Mouse (Mus musculus): ENCODE results near the gene Dusp3. TPM values are rescaled to one million over a fixed set of nuclear protein-coding genes. Genes with fewer than 3 reads are reported as not detected.

Dusp3 gene
- total RNA-seq, 2 experiments from 2014 or later, result 145 to 170 TPM

DNA sequence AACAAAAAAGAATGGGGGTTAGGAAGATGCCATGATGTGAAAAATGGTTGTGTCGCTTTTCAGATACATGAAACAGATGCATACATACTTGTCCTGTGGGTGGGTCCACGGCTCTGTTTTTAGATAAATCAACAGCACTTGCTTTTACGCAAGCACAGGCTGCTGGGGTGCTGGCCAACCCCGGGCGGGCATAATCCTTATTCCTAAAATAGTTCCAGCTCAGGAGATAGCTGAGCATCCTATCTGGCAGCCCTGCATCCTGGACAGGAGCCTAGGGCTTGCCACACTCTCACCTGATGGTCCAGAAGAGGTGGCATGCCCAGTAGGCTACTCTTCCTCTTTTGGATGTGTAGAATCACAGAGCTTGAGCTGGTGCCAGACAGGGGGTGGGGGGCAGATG is 36.8 kb downstream of the Dusp3 start:
- DNase-seq, result no peak
- intact Hi-C loops (cut with DNase I), result no loop called here

DNA sequence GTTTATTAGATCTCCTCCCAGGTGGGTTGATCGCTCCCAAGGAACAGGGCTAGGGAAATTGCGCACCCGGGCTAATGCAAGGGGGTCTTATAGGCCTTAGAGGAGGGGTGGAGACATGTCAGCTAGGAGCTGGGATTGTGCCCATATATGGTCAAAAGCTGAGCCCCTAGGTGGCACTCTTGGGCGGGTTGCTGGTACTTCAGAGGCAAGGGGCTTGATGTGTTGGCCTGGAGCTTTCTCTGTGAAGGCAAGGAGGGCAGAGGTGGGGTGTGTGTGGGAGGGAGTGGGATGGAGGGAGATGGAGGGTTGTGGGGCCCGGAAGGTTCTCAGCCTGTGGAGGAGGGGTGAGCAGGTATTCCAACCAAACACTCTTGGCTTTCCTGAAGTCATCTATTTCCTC is 40.3 kb downstream of the Dusp3 start:
- intact Hi-C loops (cut with DNase I), result no loop called here
- DNase-seq, result no peak

DNA sequence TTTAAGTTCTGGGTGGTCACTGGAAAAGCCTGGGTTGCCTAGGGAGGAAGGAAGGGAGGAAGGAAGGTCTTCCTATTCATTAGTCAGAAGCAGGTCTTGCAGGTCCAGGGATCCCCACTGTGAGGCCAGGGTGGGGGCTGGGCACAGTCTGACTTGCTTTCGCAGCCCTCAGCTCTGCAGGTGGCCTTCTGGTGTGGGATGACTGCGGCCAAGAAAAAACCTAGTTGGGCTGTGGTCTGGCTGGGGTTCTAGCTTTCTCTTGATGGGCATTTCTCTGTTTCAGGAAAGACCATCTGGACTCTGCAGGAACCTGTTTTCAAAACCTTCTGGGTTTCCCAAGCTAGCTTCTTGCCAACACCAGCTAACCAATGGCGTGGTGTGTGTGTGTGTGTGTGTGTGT is 43.8 kb downstream of the Dusp3 start:
- intact Hi-C loops (cut with DNase I), result no loop called here

DNA sequence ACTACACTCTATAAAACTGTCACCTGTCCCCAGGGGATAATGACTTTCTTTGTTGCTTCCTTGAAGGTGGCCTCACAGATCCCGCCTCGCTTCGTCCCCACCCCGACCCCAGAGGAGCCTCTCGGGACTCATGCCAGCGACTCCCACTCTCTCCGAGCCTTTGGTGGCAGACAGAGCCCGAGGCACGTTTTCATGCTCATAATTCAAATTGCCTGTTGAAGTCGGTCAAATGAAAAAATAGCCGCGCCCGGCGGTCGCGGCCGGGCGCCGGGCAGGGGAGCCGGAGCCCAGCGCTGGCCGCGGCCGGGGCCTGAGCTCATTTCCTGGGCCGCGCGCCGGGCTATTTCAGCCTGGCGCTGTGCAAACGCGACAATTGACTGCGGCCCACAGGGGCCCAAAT is 49.7 kb downstream of the Dusp3 start:
- intact Hi-C loops (cut with DNase I), result no loop called here
- peak; percentile 36 to 60 for DNase-seq

More for the DNA sequence above, 43.8 kb downstream of the Dusp3 start:
- DNase-seq, result no peak

DNA sequence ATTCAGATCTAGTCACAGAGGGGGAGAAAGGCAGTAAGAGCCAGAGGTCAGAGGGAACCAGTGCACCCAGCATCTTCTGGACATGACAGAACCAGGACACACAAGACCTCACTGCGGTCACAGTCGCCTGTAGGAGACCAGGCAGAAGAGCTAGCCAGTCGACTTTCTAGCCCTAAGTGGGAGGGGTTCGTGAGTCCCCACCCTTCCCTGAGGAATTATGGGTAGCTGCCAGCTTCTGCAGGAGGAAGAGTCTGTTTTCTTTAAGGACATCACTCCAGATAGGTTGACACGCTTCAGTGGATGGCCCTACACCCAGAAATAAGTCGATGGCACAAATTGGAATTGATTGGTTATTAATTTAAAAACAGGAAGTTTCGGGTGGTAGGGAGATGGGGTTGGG is 50.4 kb downstream of the Dusp3 start:
- intact Hi-C loops (cut with DNase I), result no loop called here
- no peak for DNase-seq

DNA sequence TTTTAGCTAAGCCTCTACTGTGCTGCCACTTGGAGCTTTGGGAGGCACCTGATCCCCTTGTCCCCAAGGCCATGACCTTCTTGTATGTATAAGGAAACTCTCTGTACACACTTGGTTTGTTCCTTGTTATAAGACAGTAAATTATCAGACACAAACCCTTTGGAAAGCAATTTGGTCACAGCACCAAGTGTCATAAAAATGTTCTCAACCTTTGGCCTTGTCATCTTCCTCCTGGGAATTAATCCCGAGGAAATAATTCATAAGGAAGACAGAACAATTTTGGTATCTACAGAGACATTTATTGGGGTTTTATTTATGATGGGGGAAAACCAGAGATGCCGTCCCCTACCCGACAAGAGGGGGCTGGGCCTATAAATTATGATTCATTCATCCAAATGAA is 51.1 kb downstream of the Dusp3 start:
- intact Hi-C loops (cut with DNase I), result no loop called here
- DNase-seq, result no peak

DNA sequence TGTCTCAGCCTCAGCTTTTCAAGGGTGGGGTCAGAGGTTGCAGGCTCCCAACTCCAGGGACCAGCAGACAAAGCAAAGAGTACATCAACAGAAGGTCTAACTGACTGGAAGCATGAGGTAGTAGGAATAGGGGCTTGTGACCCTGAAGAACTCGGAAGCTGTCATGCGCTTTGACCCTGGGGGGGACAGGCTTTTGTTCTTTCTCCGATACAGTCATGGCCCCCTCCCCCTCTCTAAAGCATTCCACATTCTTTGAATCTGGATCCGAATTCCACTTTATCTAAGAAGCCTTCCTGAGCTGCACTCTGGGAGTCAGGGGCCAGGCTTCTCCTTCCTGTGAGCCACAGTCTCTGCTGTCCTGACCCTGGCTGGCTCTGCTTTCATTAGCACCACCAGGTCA is 54.8 kb downstream of the Dusp3 start:
- intact Hi-C loops (cut with DNase I), result no loop called here
- no peak for DNase-seq

DNA sequence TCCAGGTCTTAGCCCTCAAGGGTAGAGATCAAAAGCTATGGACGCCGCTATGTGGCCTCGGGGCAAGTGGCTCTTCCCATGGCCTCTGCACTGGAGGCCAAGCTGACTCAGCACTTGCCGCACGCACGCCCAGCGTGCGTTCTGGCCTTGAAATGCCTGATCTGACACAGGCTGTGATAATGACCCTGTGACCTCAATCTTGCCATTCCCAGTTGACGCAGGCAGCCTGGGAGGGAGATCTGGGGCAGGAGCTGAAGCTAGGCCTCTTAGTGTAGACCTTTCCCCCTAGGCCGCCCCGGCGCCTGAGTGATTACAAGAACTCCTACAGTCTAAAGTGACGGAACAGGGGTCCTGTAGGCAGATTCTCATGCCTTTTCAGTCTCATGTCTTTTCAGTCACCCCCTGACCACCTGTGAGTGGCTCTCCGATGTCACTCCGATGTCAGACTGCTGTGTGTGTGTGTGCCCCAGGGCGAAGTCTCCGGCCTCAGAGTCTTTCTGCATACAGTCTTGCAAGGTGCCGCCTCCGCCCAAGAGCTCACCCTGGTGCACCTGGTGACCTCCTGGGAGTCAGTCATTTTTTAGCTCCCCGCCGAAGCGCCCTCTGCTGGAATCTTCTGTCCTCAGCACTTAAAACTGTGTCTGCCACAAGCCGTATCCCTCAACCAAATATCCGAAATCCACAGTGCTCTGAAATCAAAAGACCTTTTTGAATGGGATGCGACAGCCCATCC is 58.6 kb downstream of the Dusp3 start:
- intact Hi-C loops (cut with DNase I), result no loop called here
- peak in 1 of 2 experiments; percentile 40 for DNase-seq

DNA sequence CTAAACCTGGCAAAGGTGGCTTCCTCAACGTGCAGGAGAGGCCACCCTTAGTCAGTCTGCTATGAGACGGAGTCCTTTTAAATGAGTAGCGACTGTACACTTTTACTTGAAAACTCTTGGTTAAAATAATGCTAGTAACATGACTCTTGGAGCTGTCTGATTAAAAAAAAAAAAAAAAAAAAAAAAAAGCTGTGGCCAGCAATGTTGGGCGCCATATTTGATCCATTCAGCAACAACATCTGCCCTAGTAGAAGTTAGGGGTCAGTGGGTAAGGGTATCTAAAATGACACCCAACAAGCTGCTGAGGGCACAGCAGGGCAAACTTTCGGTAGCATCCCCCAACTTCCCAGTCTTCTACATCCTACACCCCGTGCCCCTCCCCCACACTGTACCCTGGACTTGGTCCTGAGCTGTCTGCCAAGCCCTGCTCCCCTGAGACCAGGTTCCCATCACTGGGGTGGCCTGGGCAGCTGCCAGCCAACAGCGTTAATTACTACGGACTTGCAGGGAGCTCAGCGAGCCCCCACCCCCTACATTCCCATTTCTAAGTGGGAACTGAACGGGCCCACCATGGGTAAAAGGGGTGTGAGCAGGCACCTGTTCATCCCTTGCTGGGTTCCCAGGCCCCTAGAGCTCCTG is 59.7 kb downstream of the Dusp3 start:
- intact Hi-C loops (cut with DNase I), result no loop called here
- no peak for DNase-seq

DNA sequence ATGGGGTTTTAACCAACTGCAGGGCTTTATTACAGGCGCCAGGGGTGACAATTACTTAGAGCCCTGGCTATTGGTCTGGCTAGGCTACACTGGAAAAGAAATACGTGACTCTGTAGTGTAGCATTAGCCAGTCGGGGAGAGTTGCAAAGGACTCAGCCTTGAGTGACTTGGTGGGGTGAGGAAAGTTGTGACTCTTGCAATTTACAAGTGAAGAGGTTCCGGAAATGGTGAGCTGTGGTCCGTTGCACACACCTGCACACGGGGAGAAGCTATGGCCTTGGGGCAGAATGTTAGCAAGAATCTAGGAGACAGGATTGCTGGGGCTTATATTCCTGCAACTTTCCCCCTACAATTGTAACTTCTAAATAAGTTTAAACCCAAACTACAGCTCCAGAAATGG is 61.2 kb downstream of the Dusp3 start:
- no peak for DNase-seq
- intact Hi-C loops (cut with DNase I), result no loop called here

DNA sequence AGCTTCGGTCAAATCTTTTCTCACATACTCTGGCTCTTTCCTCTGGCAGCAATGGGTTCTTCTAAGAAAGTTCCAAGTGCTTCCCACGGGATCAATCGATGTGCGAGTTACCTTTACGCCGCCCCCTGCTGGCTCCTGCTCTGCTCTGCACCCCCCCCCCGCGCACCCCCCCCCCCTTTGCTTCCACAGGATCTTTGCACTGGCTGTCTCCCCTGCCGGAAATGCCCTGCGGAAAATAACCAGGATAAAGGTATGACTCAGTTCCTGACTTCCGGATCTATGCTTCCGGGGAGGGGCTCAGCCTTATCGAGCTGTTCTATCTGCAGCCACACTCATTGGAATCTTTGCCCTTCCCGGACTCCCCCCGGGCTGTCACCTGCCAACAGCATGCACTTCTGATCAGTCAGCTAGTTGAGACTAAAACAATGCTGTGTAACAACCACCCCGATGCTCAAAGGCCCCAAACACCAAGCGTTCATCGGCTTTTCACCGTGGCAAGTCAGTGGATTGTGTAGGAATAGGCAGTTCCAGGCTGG is 62.3 kb downstream of the Dusp3 start:
- no peak for DNase-seq
- intact Hi-C loops (cut with DNase I), result no loop called here

DNA sequence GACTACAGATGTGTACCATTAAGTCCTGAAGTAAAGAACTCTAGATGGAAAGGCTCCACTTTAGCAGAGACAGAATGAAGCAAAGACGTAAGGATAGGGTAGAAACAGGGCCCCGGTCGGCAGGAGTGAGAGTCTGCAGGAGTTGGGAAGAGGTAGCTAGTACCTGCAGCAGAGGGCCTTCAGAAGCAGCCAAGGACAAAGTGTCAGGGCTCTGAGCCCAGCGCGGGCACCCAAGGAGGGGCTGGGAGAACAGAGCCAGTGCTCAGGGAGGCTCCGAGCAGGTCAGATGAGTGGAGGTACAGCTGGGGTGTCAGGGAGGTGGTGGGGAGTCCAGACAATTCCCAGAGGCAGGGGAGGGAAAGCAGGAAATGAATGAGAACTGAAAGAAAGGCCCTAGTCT is 62.8 kb downstream of the Dusp3 start:
- no peak for DNase-seq

DNA sequence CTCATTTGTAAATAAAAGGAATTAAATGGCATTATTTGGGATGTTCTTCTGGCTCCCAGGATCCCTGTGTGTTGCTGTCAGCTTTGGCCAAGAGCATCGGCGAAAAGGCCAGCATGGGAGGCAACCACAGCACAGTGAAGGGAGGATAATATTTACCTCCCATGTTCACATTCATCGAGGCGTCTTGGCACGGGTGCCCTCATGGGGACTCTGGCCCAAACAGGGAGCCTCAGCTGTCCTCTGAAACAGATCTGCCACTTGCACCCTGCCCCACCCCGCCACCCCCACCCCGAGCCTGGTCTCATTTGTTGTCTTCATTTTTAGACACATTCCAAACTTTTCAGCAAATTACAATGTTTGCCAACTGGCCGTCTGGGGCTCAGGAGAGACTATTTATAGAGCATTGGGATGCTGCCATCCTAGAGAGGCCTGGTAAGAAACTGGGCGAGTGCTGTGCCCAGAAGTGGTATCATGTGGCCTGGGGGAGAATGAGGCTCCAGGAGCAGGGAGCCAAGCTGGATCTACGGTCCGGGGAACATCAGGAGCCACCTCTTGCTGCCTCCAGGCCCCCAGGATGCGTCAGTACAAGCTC is 65.4 kb downstream of the Dusp3 start:
- intact Hi-C loops (cut with DNase I), result no loop called here
- peak; percentile 72 to 79 for DNase-seq

More for the DNA sequence above, 62.8 kb downstream of the Dusp3 start:
- intact Hi-C loops (cut with DNase I), result no loop called here

Other genes with a start within 250 kb of the Dusp3 start
- 1 to 10 TPM; 2.1 to 2.7 TPM for gene Etv4, start 201.6 kb downstream of the Dusp3 start, total RNA-seq (2021)
- 10 to 100 TPM; 23.7 to 27.5 TPM for gene Meox1, start 92.6 kb downstream of the Dusp3 start, total RNA-seq (2021)
- gene Sost, start 20.0 kb downstream of the Dusp3 start, total RNA-seq (2021), result 1 to 10 TPM; 1.5 to 2.2 TPM
- gene Cfap97d1, start 2.7 kb downstream of the Dusp3 start, total RNA-seq (2021), result not detected
- 1 to 10 TPM; 5.5 to 7.4 TPM for gene Mpp3, start 41.4 kb upstream of the Dusp3 start, total RNA-seq (2021)
- 10 to 100 TPM; 64.4 to 75.9 TPM for gene Cd300lg, start 54.5 kb upstream of the Dusp3 start, total RNA-seq (2021)
- 1 to 10 TPM; 4.0 to 4.1 TPM for gene Mpp2, start 101.5 kb upstream of the Dusp3 start, total RNA-seq (2021)
- gene Ppy, start 114.3 kb upstream of the Dusp3 start, total RNA-seq (2021), result not detected
- gene Pyy, start 120.8 kb upstream of the Dusp3 start, total RNA-seq (2021), result not detected
- under 1 TPM in 1 of 2 experiments, not detected in 1; 0.12 TPM for gene Nags, start 158.5 kb upstream of the Dusp3 start, total RNA-seq (2021)
- gene Tmem101, start 169.4 kb upstream of the Dusp3 start, total RNA-seq (2021), result 10 to 100 TPM; 13.7 to 14.7 TPM
- gene Lsm12, start 198.3 kb upstream of the Dusp3 start, total RNA-seq (2021), result 10 to 100 TPM; 58.5 to 61.4 TPM
- 10 to 100 TPM; 37.9 to 38.1 TPM for gene G6pc3, start 202.6 kb upstream of the Dusp3 start, total RNA-seq (2021)
- 100 to 1,000 TPM; 106 to 139 TPM for gene Hdac5, start 243.2 kb upstream of the Dusp3 start, total RNA-seq (2021)

All from heart, postnatal 10 days (tissue).